Mouse (Mus musculus): ENCODE measurements around the gene Ttc17. TPM values are rescaled to one million over a fixed set of nuclear protein-coding genes. Genes with fewer than 3 reads are reported as not detected.

Ttc17 gene
- total and polyA plus RNA-seq, 3 experiments: 16.6 to 35.4 (median 34.6) TPM

DNA sequence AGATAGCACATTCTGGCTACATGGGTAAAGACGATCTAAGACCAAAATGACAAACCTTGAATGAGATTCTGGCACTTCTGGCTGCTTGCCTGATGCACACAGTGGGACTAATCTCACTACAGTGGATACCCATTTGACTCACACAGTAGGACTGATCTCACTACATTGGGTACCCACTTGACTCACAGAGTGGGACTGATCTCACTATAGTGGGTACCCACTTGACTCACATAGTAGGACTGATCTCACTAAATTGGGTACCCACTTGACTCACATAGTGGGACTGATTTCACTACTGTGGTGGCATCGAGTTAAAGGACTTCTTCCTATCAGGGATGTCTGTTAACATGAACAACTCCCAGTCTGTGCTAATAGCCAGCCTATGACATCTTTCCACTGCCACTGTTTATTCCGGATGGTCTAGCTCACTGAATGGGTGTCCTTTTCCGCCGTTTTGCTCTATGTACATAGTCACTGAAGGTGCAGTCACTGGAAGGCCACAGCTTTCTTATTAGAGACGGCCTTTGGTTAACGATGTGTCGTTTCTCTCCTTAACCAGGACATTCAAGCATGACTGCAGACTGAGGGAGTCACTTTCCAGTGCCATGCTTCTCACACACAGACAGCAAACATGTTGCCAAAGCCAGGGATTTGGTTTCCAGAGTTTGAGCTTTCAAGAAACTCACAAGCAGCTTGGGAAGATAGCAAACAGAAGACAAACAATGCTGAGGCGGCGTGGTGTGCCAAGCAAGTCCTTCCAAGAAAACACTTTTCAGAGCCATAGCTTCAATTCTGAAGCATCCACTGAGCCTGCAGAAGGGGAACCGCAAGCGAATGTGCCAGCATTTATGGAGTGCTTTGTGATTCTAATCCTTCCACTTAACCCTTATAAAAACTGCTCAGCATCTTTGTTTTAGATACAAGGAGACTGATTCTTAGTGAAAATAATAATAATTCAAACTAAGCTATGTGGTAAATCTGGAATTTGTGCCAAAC is 62.9 kb downstream of the Ttc17 start:
- peaks cover 12% of the 10 kb centered on the region for H3K36me3 ChIP-seq (ENCODE audit: control insufficient read depth, insufficient read depth, low read length)
- H3K27ac ChIP-seq: no peak overlapping the region
- intact Hi-C loops (cut with DNase I): no loop called here
- H3K27me3 ChIP-seq (ENCODE audit: control insufficient read depth, insufficient read depth, low read length): no peaks in the 10 kb centered on the region
- no peak for TF ChIP-seq POLR2A (IDR thresholded peaks at IDR 0.05; ENCODE audit: insufficient read depth, low read depth, low read length)
- TF ChIP-seq CTCF (IDR thresholded peaks at IDR 0.05): no peak
- TF ChIP-seq EP300 (IDR thresholded peaks at IDR 0.05; ENCODE audit: insufficient read depth, low read depth, low read length): no peak
- 87% methylated on average over 12 of the region's 12 CpGs for WGBS
- peaks cover 10% of the 10 kb centered on the region for H3K4me1 ChIP-seq (ENCODE audit: control insufficient read depth, insufficient read depth, low read length)
- H3K9ac ChIP-seq (ENCODE audit: low read depth, low read length): no peak overlapping the region
- no peak overlapping the region for H3K4me3 ChIP-seq
- no peak for DNase-seq
- H3K79me2 ChIP-seq (replicated peaks; ENCODE audit: control insufficient read depth, insufficient read depth, low read length): no peaks in the 10 kb centered on the region

DNA sequence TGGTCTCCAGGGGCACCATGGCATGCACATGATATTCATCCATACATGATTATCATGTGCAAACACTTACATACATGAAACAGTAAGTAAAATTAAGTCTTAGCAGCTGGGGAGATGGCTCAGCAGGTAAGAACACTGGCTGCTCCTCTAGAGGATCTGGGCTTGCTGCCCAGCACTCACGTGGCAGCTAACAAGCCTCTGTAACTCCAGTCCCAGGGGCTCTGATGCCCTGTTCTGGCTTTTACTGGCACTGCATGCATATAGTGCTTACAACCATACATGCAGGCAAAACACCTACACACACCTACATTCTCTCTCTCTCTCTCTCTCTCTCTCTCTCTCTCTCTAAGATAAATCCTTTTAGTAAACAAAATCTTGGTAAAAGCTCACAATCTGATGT is 65.7 kb downstream of the Ttc17 start:
- H3K4me1 ChIP-seq (ENCODE audit: control insufficient read depth, insufficient read depth, low read length): no peaks in the 10 kb centered on the region; the same call in 1 of the 2 replicates
- no peak overlapping the region for H3K9ac ChIP-seq (ENCODE audit: low read depth, low read length)
- intact Hi-C loops (cut with DNase I): no loop called here
- H3K36me3 ChIP-seq (ENCODE audit: control insufficient read depth, insufficient read depth, low read length): peaks cover 5% of the 10 kb centered on the region; the same call in 1 of the 2 replicates
- DNase-seq: peak; percentile 50 to 61
- TF ChIP-seq CTCF (IDR thresholded peaks at IDR 0.05): peak; percentile 29
- TF ChIP-seq POLR2A (IDR thresholded peaks at IDR 0.05; ENCODE audit: insufficient read depth, low read depth, low read length): no peak
- H3K79me2 ChIP-seq (replicated peaks; ENCODE audit: control insufficient read depth, insufficient read depth, low read length): no peaks in the 10 kb centered on the region
- H3K27me3 ChIP-seq (ENCODE audit: control insufficient read depth, insufficient read depth, low read length): no peaks in the 10 kb centered on the region
- H3K4me3 ChIP-seq: no peak overlapping the region
- H3K27ac ChIP-seq: no peak overlapping the region
- WGBS: 61% methylated on average over 1 of the region's 1 CpGs

DNA sequence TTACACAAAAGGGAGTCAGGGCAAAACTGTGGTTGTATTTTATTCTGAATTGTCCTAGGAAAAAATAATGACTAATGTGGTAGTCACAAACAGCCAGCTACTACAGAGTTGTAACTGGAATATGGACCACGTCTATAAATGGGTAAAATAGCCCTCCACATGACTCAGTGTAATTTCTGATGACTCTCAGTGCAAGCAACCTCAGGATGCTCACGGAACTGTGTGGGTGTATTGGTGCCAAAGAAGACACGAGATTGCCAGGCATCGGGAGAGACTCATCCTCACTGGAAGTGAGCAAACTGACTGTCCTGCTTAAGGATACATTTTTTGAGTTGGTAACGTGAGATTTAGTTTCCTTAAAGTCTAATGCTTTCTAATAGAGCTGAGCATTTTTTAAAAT is 67.0 kb downstream of the Ttc17 start:
- Histone ChIP-seq H3K4me1 (ENCODE audit: control insufficient read depth, insufficient read depth, low read length) (peaks cover 6% of the 10 kb centered on the region), H3K4me3 (no peak overlapping the region), H3K9ac (ENCODE audit: low read depth, low read length) (no peak overlapping the region), H3K79me2 (replicated peaks; ENCODE audit: control insufficient read depth, insufficient read depth, low read length) (no peaks in the 10 kb centered on the region), H3K36me3 (ENCODE audit: control insufficient read depth, insufficient read depth, low read length) (peaks cover 7% of the 10 kb centered on the region), H3K27ac (no peak overlapping the region), H3K27me3 (ENCODE audit: control insufficient read depth, insufficient read depth, low read length) (no peaks in the 10 kb centered on the region)
- 88% methylated on average over 5 of the region's 5 CpGs for WGBS
- TF ChIP-seq CTCF (IDR thresholded peaks at IDR 0.05) (no peak), POLR2A (IDR thresholded peaks at IDR 0.05; ENCODE audit: insufficient read depth, low read depth, low read length) (no peak), EP300 (IDR thresholded peaks at IDR 0.05; ENCODE audit: insufficient read depth, low read depth, low read length) (no peak)
- intact Hi-C loops (cut with DNase I): no loop called here
- DNase-seq: no peak

DNA sequence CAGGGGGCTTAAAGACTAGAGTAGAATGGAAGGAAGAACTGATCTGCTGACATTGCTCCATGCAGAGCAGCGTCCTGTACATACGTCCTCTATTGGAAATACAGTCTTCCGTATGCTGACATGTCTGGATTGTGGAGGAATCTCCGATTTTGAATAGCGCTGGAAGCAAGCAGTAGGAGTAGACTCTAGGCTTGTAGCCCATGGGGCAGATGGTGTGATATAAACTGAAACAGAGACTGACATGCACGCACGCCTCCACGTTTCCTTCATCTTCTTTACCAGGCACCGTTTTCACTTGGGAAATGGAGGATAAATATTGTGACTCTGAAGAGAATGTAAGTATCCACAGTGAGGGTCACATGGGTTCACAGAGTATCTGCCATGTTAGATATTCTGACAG is 70.2 kb downstream of the Ttc17 start:
- no peak for TF ChIP-seq CTCF (IDR thresholded peaks at IDR 0.05)
- no peak for TF ChIP-seq POLR2A (IDR thresholded peaks at IDR 0.05; ENCODE audit: insufficient read depth, low read depth, low read length)
- TF ChIP-seq EP300 (IDR thresholded peaks at IDR 0.05; ENCODE audit: insufficient read depth, low read depth, low read length): no peak
- Histone ChIP-seq H3K4me3 (no peak overlapping the region), H3K79me2 (replicated peaks; ENCODE audit: control insufficient read depth, insufficient read depth, low read length) (no peaks in the 10 kb centered on the region), H3K9ac (ENCODE audit: low read depth, low read length) (no peak overlapping the region), H3K36me3 (ENCODE audit: control insufficient read depth, insufficient read depth, low read length) (peaks cover 5% of the 10 kb centered on the region), H3K27ac (no peak overlapping the region), H3K27me3 (ENCODE audit: control insufficient read depth, insufficient read depth, low read length) (no peaks in the 10 kb centered on the region), H3K4me1 (ENCODE audit: control insufficient read depth, insufficient read depth, low read length) (peaks cover 11% of the 10 kb centered on the region)
- DNase-seq: no peak
- WGBS: 94% methylated on average over 9 of the region's 9 CpGs
- intact Hi-C loops (cut with DNase I): no loop called here

DNA sequence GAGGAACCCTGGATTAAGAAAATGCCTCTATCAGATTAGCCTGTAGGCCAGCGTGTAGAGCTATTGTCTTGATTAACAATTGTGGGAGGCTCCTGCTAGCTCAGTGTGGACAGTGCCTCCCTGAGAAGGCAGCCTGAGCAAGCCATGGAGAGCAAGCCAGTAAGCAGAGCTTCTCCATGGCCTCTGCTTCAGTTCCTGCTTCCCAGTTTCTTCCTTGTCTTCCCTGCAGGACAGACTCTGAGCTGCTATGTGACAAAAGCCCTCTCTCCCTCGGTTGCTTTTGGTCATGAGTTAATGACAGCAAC is 71.8 kb downstream of the Ttc17 start:
- no peaks in the 10 kb centered on the region for H3K79me2 ChIP-seq (replicated peaks; ENCODE audit: control insufficient read depth, insufficient read depth, low read length)
- H3K4me3 ChIP-seq: no peak overlapping the region
- H3K27ac ChIP-seq: peak overlapping the region; percentile 48
- peaks cover 2% of the 10 kb centered on the region for H3K36me3 ChIP-seq (ENCODE audit: control insufficient read depth, insufficient read depth, low read length)
- H3K4me1 ChIP-seq (ENCODE audit: control insufficient read depth, insufficient read depth, low read length): peaks cover 11% of the 10 kb centered on the region
- H3K27me3 ChIP-seq (ENCODE audit: control insufficient read depth, insufficient read depth, low read length): no peaks in the 10 kb centered on the region
- TF ChIP-seq CTCF (IDR thresholded peaks at IDR 0.05): no peak
- TF ChIP-seq EP300 (IDR thresholded peaks at IDR 0.05; ENCODE audit: insufficient read depth, low read depth, low read length): no peak
- no peak for TF ChIP-seq POLR2A (IDR thresholded peaks at IDR 0.05; ENCODE audit: insufficient read depth, low read depth, low read length)
- no peak overlapping the region for H3K9ac ChIP-seq (ENCODE audit: low read depth, low read length)
- no peak for DNase-seq
- WGBS: 11% methylated on average over 2 of the region's 2 CpGs
- intact Hi-C loops (cut with DNase I): loop anchor here (5.0 kb wide), 1 partner anchor 73 kb away; the partner anchor contains the start of gene Ttc17
